Mouse (Mus musculus) liver, adult 2 months (tissue): ENCODE measurements around the gene Aqp1. TPM values are rescaled to one million over a fixed set of nuclear protein-coding genes. Genes with fewer than 3 reads are reported as not detected.

Source experiments
- DNase-seq: peaks from one replicate; pipeline ENCODE4 v3.0.0-alpha.2; 2011; ENCODE audit warnings: low read depth, low spot score; ENCODE audit errors: extremely low read depth
- H3K27ac ChIP-seq: fragments of 200-500 bp; replicated peaks from 2 replicates; pipeline ENCODE4 v1.5.1; 2012; ENCODE audit warnings: low read depth, mild to moderate bottlenecking, control low read depth, inconsistent platforms, low read length; ENCODE audit not compliant: insufficient read depth
- H3K27me3 ChIP-seq: fragments of 200-500 bp; 2 replicates; pipeline ENCODE4 v1.6.1; 2012; ENCODE audit warnings: mild to moderate bottlenecking, moderate library complexity, low read length, inconsistent platforms; ENCODE audit not compliant: control insufficient read depth, insufficient read depth
- H3K36me3 ChIP-seq: fragments of 200-500 bp; 2 replicates; pipeline ENCODE4 v1.6.1; 2012; ENCODE audit warnings: low read length, inconsistent platforms; ENCODE audit not compliant: control insufficient read depth, insufficient read depth
- H3K4me1 ChIP-seq: fragments of 200-500 bp; 2 replicates; pipeline ENCODE4 v1.6.1; 2011; ENCODE audit warnings: low read length; ENCODE audit not compliant: control insufficient read depth, insufficient read depth
- H3K4me3 ChIP-seq: fragments of 200-500 bp; 2 replicates; pipeline ENCODE4 v1.5.1; 2011; ENCODE audit warnings: low read depth, mild to moderate bottlenecking, control low read depth, low read length, moderate library complexity; ENCODE audit not compliant: insufficient read depth
- H3K79me2 ChIP-seq: fragments of 200-500 bp; 2 replicates; pipeline ENCODE4 v1.6.1; 2012; ENCODE audit warnings: inconsistent platforms, mild to moderate bottlenecking, low read length, moderate library complexity; ENCODE audit not compliant: control insufficient read depth, insufficient read depth
- H3K9ac ChIP-seq: fragments of 200-500 bp; 2 replicates; pipeline ENCODE4 v1.6.1; 2012; ENCODE audit warnings: low read depth, mild to moderate bottlenecking, control low read depth, inconsistent platforms, low read length
- CTCF ChIP-seq: fragments of 200-500 bp; IDR thresholded peaks from 2 replicates; pipeline ENCODE4 v1.5.1; 2011; ENCODE audit warnings: low read depth, low read length, control low read depth
- POLR2A ChIP-seq: fragments of 200-500 bp; IDR thresholded peaks from 2 replicates; pipeline ENCODE4 v1.6.1; 2011; ENCODE audit warnings: low read length, control low read depth; ENCODE audit not compliant: insufficient read depth; ENCODE audit errors: extremely low read depth
- WGBS: fragments of 180-500 bp; shearing (Covaris S2); methylation state at CpG from one replicate; pipeline ENCODE4 v1.1.7; 2018; 5-methylcytosine and 5-hydroxymethylcytosine counted together
- polyA plus RNA-seq: library from polyadenylated mRNA; depleted of rRNA; stranded (reverse); fragments of >200 nt; gene quantifications from 2 replicates; pipeline ENCODE4 v1.2.3, GENCODE M21; 2012
- total RNA-seq: library from RNA; depleted of rRNA; stranded (reverse); fragments of >200 nt; gene quantifications from 2 replicates; pipeline ENCODE4 v1.2.3, GENCODE M21; 2014

Gene Aqp1
- total and polyA plus RNA-seq, 2 experiments: 88.6 to 91.4 TPM

DNA sequence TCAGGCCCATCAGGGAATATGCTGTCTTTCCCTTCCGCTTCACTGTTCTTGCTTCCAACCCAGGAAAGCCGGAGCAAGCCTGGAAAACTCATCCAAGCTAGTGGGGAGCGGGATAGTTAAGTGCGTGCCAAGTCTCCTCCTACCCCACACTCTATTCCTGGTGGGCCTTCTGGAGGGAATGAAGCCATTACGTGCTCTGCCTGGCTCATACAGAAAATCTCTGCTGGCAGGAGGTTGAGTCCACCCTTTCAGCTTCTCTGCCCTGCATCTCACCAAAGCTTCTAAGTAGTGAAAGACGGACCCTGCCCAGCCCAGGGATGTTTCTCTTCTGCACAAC lies 3.5 kb upstream of the Aqp1 start:
- Histone ChIP-seq H3K9ac (no peak overlapping the region), H3K27ac (no peak overlapping the region), H3K36me3 (no peaks in the 10 kb centered on the region), H3K27me3 (no peaks in the 10 kb centered on the region), H3K79me2 (no peaks in the 10 kb centered on the region), H3K4me1 (no peaks in the 10 kb centered on the region), H3K4me3 (no peak overlapping the region)
- DNase-seq: no peak
- WGBS: 96% methylated on average over 6 of the region's 6 CpGs
- TF ChIP-seq POLR2A (no peak), CTCF (no peak)

DNA sequence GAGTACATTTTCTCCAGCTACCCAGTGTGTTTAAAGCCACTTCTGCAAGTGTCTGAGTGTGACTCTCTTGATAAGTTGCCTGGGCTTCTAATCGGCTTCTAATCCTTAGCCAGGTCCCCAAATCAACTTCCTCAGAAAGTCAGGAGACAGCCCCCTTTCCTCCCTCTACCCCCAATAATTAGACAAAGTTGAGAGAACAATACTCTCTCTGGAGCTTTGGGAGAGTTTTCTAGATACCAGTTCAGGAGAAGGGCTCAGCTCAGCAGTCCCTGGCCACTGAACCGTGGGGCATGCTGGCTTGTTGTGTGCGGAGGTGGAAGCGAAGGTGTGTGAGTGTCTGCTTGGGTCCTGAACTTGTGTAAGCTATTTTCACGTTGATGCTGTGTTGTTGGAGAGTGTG lies 1.0 kb downstream of the Aqp1 start:
- no peak for TF ChIP-seq CTCF
- no peak for TF ChIP-seq POLR2A
- Histone ChIP-seq H3K27ac (peak overlapping the region; percentile 54), H3K4me3 (peak overlapping the region; percentile 82), H3K27me3 (no peaks in the 10 kb centered on the region), H3K79me2 (no peaks in the 10 kb centered on the region), H3K4me1 (peaks cover 2% of the 10 kb centered on the region; the same call in 1 of the 2 replicates), H3K36me3 (no peaks in the 10 kb centered on the region), H3K9ac (peak overlapping the region; percentile 71)
- 77% methylated on average over 5 of the region's 5 CpGs for WGBS
- no peak for DNase-seq

DNA sequence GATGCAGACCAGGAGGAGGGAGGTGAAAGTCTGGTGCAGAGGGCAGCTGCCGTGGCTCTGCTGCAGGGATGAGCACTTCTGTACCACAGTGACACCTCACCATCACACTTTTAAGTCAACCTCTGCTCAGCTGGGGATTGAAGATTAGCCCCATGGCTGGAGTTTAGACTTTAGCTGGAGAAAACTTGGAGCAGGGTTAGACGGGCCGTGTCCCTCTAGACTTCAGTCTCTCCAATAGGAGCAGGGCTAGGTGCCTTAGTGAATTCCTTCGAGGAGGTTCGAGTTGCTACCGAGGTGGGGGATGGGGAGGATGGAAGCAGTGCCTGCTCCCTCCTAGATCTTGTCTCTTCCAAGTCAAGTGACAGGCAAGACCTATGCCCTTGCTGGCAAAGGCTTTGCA lies 1.8 kb downstream of the Aqp1 start:
- H3K27ac ChIP-seq: peak overlapping the region; percentile 54; the same call in 1 of the 2 replicates
- no peak for TF ChIP-seq CTCF
- TF ChIP-seq POLR2A: no peak
- H3K4me3 ChIP-seq: peak overlapping the region; percentile 82
- peak; percentile 41 for DNase-seq
- peak overlapping the region; percentile 59 for H3K9ac ChIP-seq
- 51% methylated on average over 6 of the region's 6 CpGs for WGBS
- H3K36me3 ChIP-seq: no peaks in the 10 kb centered on the region
- no peaks in the 10 kb centered on the region for H3K79me2 ChIP-seq
- H3K4me1 ChIP-seq: peaks cover 2% of the 10 kb centered on the region; the same call in 1 of the 2 replicates
- H3K27me3 ChIP-seq: no peaks in the 10 kb centered on the region

DNA sequence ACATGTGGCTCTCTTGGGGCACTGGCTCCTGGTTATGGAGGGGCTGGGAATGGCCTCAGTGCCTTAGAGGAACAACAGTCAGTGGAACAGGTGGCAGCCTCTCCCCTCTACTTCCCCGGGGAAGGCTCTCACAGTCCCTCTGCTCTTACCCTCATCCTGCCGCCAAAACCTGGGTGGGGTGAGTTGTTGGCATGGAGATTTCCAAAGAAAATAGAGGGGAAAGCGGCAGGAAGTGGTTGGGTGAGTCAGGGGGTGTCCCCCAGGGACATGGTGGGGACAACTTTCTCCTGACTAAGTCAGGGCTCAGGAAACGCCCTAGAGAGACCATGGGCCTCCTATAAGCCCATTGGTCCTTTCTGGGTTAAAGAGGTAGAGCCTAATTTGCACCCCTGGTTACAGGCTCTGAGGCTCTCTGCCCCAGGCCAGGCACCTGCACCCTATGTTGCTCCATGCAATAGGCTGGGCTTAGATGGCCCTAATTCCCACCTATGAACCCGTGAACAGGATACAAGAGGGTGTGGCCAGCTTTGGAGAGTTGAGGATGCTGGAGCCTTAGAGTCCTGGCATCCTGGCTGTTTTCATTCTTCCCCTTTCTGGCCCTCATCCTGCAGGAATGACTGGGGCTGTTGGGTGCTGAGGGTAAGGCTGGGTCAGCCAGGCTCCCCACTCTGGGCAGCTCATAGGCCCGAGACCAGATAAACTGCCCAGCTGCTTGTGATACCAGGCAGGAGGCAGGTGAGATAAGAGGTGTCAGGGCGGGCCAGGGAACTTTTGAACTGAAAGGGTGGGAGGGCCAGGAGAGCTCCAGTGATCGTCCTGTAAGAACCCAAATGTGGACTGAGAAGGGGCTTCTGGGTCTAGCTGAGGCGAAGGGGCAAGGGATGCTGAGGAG lies 2.9 kb downstream of the Aqp1 start:
- H3K79me2 ChIP-seq: no peaks in the 10 kb centered on the region
- TF ChIP-seq POLR2A: no peak
- no peaks in the 10 kb centered on the region for H3K27me3 ChIP-seq
- WGBS: 72% methylated on average over 9 of the region's 9 CpGs
- H3K9ac ChIP-seq: peak overlapping the region; percentile 33
- H3K4me1 ChIP-seq: peaks cover 2% of the 10 kb centered on the region; the same call in 1 of the 2 replicates
- peak overlapping the region; percentile 82 for H3K4me3 ChIP-seq
- DNase-seq: no peak
- peak overlapping the region; percentile 12; the same call in 1 of the 2 replicates for H3K27ac ChIP-seq
- H3K36me3 ChIP-seq: no peaks in the 10 kb centered on the region

DNA sequence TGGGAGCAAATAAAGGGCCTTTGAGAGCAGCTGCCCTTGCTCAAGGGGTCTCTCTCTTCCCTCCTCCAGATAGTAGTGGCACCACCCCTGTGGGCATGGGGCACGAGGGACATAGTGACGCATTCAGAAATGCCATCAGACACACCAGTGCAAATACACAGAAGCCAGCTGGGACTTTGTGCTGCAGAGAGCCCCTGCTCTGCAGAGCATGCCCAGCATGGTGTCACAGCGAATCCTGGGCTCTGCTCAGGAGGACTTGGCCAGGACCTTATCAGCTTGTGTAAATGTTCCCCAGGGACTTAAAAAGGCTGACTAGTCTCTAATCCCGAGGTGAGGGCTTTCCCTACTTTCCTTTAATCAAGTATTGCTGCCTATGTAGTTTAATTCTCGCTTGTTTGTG lies 5.5 kb downstream of the Aqp1 start:
- Histone ChIP-seq H3K79me2 (no peaks in the 10 kb centered on the region), H3K36me3 (no peaks in the 10 kb centered on the region), H3K9ac (no peak overlapping the region), H3K27ac (no peak overlapping the region), H3K27me3 (no peaks in the 10 kb centered on the region), H3K4me1 (peaks cover 2% of the 10 kb centered on the region; the same call in 1 of the 2 replicates), H3K4me3 (no peak overlapping the region)
- DNase-seq: peak; percentile 78
- 9% methylated on average over 5 of the region's 5 CpGs for WGBS
- no peak for TF ChIP-seq POLR2A
- no peak for TF ChIP-seq CTCF

DNA sequence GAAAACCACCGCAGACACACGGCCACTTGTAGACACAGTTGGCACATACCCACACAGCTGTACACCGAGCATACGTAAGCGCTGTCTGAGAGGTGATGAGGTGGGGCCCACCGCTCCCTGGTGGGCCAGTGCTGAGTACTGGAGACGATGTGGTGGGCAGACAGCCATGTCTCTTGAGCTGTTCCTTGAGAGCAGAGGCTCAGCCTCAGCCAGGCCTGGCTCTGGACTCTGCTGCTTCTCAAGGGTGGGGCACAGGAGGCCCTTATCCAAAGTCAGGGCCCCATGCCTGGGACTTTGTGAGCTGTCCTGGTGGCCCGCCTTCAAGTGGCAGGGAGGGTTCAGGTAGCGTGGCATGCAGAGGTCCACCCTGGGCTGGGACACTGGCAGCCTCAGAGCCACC lies 6.1 kb downstream of the Aqp1 start:
- H3K27ac ChIP-seq: no peak overlapping the region
- peaks cover 2% of the 10 kb centered on the region; the same call in 1 of the 2 replicates for H3K4me1 ChIP-seq
- no peaks in the 10 kb centered on the region for H3K27me3 ChIP-seq
- DNase-seq: no peak
- H3K9ac ChIP-seq: no peak overlapping the region; the same call in 1 of the 2 replicates
- H3K79me2 ChIP-seq: no peaks in the 10 kb centered on the region
- peak overlapping the region; percentile 40; the same call in 1 of the 2 replicates for H3K4me3 ChIP-seq
- TF ChIP-seq POLR2A: no peak
- TF ChIP-seq CTCF: no peak
- H3K36me3 ChIP-seq: no peaks in the 10 kb centered on the region
- 81% methylated on average over 9 of the region's 9 CpGs for WGBS
